Mouse (Mus musculus) E14TG2a.4 (cell line): Measurements from ENCODE around the gene Ctbp2.

Experiments
- CTCF ChIP-seq: conservative IDR thresholded peaks from 2 replicates; pipeline ENCODE4 v1.5.1; 2014; ENCODE audit warnings: low read length
- NANOG ChIP-seq: IDR thresholded peaks from 2 replicates; pipeline ENCODE4 v1.6.1; 2014; ENCODE audit warnings: borderline replicate concordance, low read length, mixed read lengths
- POU5F1 ChIP-seq: IDR thresholded peaks from 2 replicates; pipeline ENCODE4 v1.6.1; 2014; ENCODE audit warnings: low read length, borderline replicate concordance

- no peak for TF ChIP-seq CTCF
- no peak for TF ChIP-seq NANOG
- TF ChIP-seq POU5F1 = no peak
Observed at GRCm38 (mm10) chr7:133121661-133122378, 2.3 kb downstream of the Ctbp2 start.
